Mouse (Mus musculus) bone marrow macrophage, adult 2 months (primary cell): ENCODE data around the gene Grip1.

ENCODE experiments used
- CTCF ChIP-seq: IDR thresholded peaks from 2 replicates; pipeline ENCODE4 v1.5.1; 2012; ENCODE audit warnings: low read depth, mild to moderate bottlenecking, low read length, moderate library complexity
- POLR2A ChIP-seq: IDR thresholded peaks from 2 replicates; pipeline ENCODE4 v1.6.1; 2012; ENCODE audit warnings: mild to moderate bottlenecking, low read depth, low read length, borderline replicate concordance

GRCm38 (mm10) chr10:119670456-119670855, 216.8 kb downstream of the Grip1 start:
- no peak for TF ChIP-seq CTCF
- TF ChIP-seq POLR2A, result no peak
